Mouse (Mus musculus) bone marrow, adult 2 months (tissue): ENCODE measurements around the gene Mmadhc.

Source experiments
- CTCF ChIP-seq: fragments of 200-500 bp; IDR thresholded peaks from 2 replicates; pipeline ENCODE4 v1.5.1; 2011; ENCODE audit warnings: low read length, control low read depth; ENCODE audit not compliant: control insufficient read depth, insufficient read depth
- POLR2A ChIP-seq: fragments of 200-500 bp; IDR thresholded peaks from 2 replicates; pipeline ENCODE4 v1.6.1; 2011; ENCODE audit warnings: low read depth, mild to moderate bottlenecking, control low read depth, low read length, borderline replicate concordance; ENCODE audit not compliant: control insufficient read depth

DNA sequence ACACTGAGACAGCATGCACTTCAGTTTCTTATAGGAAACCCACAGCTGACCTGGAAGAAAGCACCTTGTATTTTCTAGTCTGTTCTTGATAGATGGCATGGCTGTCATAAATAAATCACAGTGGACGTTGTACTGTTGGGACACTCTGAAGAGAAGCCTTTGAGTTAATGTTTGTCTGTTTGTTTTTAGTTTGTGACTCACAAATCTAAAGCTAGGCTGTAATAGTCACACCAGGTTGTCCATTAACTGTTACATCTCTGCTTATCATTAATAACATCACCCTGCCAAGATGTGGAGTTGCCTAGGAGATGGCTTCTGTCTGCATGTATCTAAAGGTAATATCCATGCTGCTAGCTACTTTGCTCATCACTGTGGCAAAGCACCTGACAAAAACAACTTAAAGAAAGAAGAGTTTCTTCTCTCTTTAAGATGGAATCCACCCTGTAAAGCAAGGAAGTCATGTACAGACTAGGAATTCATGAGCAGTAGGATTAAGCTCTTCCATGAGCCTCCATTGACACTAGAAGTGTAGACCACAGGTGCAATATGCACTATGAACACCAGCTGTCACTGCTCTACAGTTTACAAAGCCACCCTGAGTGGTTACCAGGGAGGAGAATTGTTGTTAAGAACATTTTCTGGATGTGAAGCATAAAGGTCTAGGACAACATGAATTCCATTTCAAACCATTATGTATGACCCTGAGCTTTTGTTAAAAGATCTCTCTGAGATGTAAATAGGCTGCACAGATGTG, 8.4 kb upstream of the Mmadhc start:
- TF ChIP-seq CTCF = no peak
- no peak for TF ChIP-seq POLR2A
